Mouse (Mus musculus): ENCODE measurements around the gene Akap6.

DNA sequence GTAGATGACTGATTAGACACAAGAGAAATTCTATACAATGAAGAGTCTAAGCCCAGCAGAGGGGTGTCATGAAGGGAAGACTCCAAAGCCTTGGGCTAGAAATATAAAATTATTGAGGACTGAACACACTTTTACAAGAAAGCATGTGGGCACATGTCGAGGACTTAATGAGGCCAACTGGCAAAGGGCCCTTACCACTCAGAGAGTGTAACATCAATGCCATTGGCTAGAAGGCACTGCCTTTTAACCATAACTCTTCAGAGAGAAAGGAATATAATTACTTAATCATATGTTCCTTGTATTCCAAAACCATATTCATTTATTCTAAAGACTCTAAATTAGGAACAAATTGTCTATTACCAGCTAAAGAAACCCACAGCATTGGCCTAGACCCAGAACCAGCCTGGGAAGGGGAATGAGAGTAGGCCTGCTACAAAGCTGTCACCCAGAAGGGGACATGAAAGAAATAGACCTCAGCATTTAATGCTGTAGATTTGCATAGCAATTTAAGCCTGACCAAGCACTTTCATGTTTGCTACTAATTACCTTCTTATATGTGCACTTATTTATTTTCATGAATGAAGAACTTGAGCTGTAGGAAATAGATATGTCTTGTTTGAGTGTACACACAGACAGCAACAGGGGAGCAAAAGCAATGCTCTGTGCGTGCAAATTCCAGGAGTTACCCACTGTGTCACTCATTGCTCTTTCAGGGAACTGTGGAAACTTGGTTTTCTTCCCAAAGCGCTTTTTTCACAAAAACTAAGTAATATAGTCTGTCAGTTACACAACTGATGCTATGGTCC, 377.6 kb downstream of the Akap6 start:
- TF ChIP-seq CTCF (IDR thresholded peaks at IDR 0.05; ENCODE audit: control insufficient read depth, insufficient read depth, insufficient replicate concordance, low read depth, low read length), result no peak
- TF ChIP-seq POLR2A (IDR thresholded peaks at IDR 0.05; ENCODE audit: control insufficient read depth, low read depth, low read length), result no peak

Data from testis, adult 2 months (tissue).